Mouse (Mus musculus) embryonic facial prominence, embryonic 11.5 days (tissue): ENCODE results near the gene Fam98a. TPM values are rescaled to one million over a fixed set of nuclear protein-coding genes. Genes with fewer than 3 reads are reported as not detected.

Experiments used
- ATAC-seq: fragments of 200-750 bp; cut with Nextera tagmentation; replicated peaks from 2 replicates; pipeline ENCODE4 v1.8.0; 2017; ENCODE audit warnings: low read depth; ENCODE audit not compliant: insufficient number of reproducible peaks, low FRiP score, low TSS enrichment
- DNase-seq: peaks from one replicate; pipeline ENCODE4 v3.0.0-alpha.2; 2015; ENCODE audit warnings: low spot score
- H3K27ac ChIP-seq: fragments of 300-500 bp; sonication (generic); replicated peaks from 2 replicates; pipeline ENCODE4 v1.5.1; 2014; ENCODE audit warnings: mild to moderate bottlenecking, low read depth, low read length, control low read depth
- H3K27me3 ChIP-seq: fragments of 300-500 bp; sonication (generic); 2 replicates; pipeline ENCODE4 v1.6.1; 2014; ENCODE audit warnings: mild to moderate bottlenecking, low read length, moderate library complexity, mixed read lengths; ENCODE audit not compliant: control insufficient read depth, insufficient read depth
- H3K36me3 ChIP-seq: fragments of 300-500 bp; sonication (generic); replicated peaks from 2 replicates; pipeline ENCODE4 v1.6.1; 2014; ENCODE audit warnings: low read depth, mild to moderate bottlenecking, low read length, moderate library complexity, mixed read lengths; ENCODE audit not compliant: control insufficient read depth, insufficient read depth
- H3K4me1 ChIP-seq: fragments of 300-500 bp; sonication (generic); 2 replicates; pipeline ENCODE4 v1.6.1; 2014; ENCODE audit warnings: low read length, mixed read lengths; ENCODE audit not compliant: control insufficient read depth, insufficient read depth
- H3K4me2 ChIP-seq: fragments of 300-500 bp; sonication (generic); 2 replicates; pipeline ENCODE4 v1.6.1; 2014; ENCODE audit warnings: low read depth, mild to moderate bottlenecking, control low read depth, low read length, moderate library complexity
- H3K4me3 ChIP-seq: fragments of 300-500 bp; sonication (generic); 2 replicates; pipeline ENCODE4 v1.5.1; 2014; ENCODE audit warnings: low read depth, low read length, control low read depth
- H3K9ac ChIP-seq: fragments of 300-500 bp; sonication (generic); replicated peaks from 2 replicates; pipeline ENCODE4 v1.6.1; 2014; ENCODE audit warnings: mild to moderate bottlenecking, control low read depth, low read length
- H3K9me3 ChIP-seq: fragments of 300-500 bp; sonication (generic); replicated peaks from 2 replicates; pipeline ENCODE4 v1.6.1; 2016; ENCODE audit warnings: mild to moderate bottlenecking, low read length, inconsistent platforms, mixed read lengths; ENCODE audit not compliant: control insufficient read depth
- WGBS: fragments of 180-500 bp; shearing (Covaris S2); extraction: QIAGEN DNeasy Blood & Tissue Kit; methylation state at CpG from one replicate; pipeline ENCODE4 v1.1.7; 2014; 5-methylcytosine and 5-hydroxymethylcytosine counted together
- polyA plus RNA-seq: library from polyadenylated mRNA; unstranded; fragments of >200 nt; fragmentation: Nextera tagmentation; extraction: Ambion mirVana; gene quantifications from 2 replicates; pipeline ENCODE4 v1.2.1, GENCODE M21; 2014

Gene Fam98a
- polyA plus RNA-seq, 1 experiment from 2014 or later = 8.6 TPM

DNA sequence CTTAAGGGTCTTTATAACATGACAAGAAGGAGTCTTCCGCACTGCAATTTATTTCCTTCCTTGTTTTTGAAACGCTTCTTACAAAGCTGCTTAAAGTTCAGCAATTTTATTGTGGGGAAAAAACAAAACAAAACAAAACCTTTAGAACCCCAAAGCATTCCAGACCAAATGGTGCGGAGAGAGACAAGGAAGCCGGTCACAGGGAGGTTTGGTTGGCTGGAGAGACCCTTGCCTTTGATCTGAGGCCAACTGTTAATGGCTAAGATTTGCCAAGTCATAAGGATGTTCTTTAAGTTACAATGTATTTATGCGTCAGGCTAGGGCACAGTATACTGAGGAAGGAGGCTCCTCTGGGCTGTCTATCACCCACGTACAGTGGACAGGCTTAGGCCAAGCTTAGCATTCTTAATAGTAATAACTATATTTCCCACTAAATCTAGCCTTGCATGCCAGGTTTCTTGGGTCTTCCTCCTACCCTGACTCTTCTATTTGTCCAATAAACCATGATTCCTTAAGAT, 19.2 kb downstream of the Fam98a start:
- no peaks in the 10 kb centered on the region; the same call in 1 of the 2 replicates for H3K4me1 ChIP-seq
- DNase-seq (no peak), ATAC-seq (no peak)
- H3K36me3 ChIP-seq = no peaks in the 10 kb centered on the region
- H3K27ac ChIP-seq = no peak overlapping the region
- H3K9me3 ChIP-seq = no peaks in the 10 kb centered on the region
- H3K4me3 ChIP-seq = no peak overlapping the region
- no peaks in the 10 kb centered on the region for H3K27me3 ChIP-seq
- H3K4me2 ChIP-seq = no peak overlapping the region
- 92% methylated on average over 6 of the region's 6 CpGs for WGBS
- no peak overlapping the region for H3K9ac ChIP-seq

- no peak overlapping the region for H3K9ac ChIP-seq
Measured at GRCm38 (mm10) chr17:75529222-75529935, 22.4 kb downstream of the Fam98a start.

GRCm38 (mm10) chr17:75526411-75526810, 25.3 kb downstream of the Fam98a start:
- Histone ChIP-seq H3K27ac (no peak overlapping the region), H3K4me3 (no peak overlapping the region), H3K4me1 (no peaks in the 10 kb centered on the region), H3K27me3 (no peaks in the 10 kb centered on the region), H3K36me3 (no peaks in the 10 kb centered on the region), H3K9me3 (no peaks in the 10 kb centered on the region), H3K4me2 (no peak overlapping the region), H3K9ac (no peak overlapping the region)
- ATAC-seq (no peak), DNase-seq (no peak)
- WGBS = 88% methylated on average over 1 of the region's 1 CpGs

More at GRCm38 (mm10) chr17:75529222-75529935, 22.4 kb downstream of the Fam98a start:
- WGBS = 90% methylated on average over 14 of the region's 14 CpGs
- H3K9me3 ChIP-seq = no peaks in the 10 kb centered on the region
- no peak overlapping the region for H3K4me3 ChIP-seq
- DNase-seq = no peak
- H3K27ac ChIP-seq = no peak overlapping the region
- ATAC-seq = 0 out of 2 replicates have a peak, but pooled peaks have one; percentile 52
- no peaks in the 10 kb centered on the region for H3K36me3 ChIP-seq
- no peaks in the 10 kb centered on the region for H3K27me3 ChIP-seq
- no peak overlapping the region for H3K4me2 ChIP-seq
- H3K4me1 ChIP-seq = no peaks in the 10 kb centered on the region; the same call in 1 of the 2 replicates

DNA sequence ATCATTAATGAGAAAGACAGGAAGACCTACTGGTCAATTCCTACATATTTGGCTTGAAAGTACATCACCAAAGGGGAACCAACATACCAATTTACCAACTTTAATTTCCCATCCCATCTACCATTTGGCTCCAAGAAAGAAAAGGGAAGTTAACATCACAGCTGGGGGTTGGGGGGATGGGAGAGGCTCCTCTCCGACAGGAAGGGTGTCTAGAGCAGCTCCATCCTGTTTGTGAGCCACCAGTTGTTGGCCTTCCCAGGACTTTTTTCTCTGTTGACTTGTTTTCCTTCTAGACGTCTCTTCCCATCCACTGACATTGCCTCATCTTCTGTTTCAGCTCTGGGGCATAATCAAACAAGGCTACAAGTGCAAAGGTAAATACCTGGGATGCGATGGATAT, 27.9 kb downstream of the Fam98a start:
- DNase-seq (no peak), ATAC-seq (no peak)
- 63% methylated on average over 3 of the region's 3 CpGs for WGBS
- Histone ChIP-seq H3K9ac (no peak overlapping the region), H3K27ac (no peak overlapping the region), H3K36me3 (no peaks in the 10 kb centered on the region), H3K4me1 (no peaks in the 10 kb centered on the region), H3K27me3 (no peaks in the 10 kb centered on the region), H3K9me3 (no peaks in the 10 kb centered on the region), H3K4me3 (no peak overlapping the region), H3K4me2 (no peak overlapping the region)

GRCm38 (mm10) chr17:75522347-75523065, 29.2 kb downstream of the Fam98a start:
- no peak overlapping the region for H3K4me3 ChIP-seq
- DNase-seq (no peak), ATAC-seq (no peak)
- no peak overlapping the region for H3K4me2 ChIP-seq
- no peak overlapping the region for H3K9ac ChIP-seq
- no peaks in the 10 kb centered on the region for H3K36me3 ChIP-seq
- no peaks in the 10 kb centered on the region for H3K9me3 ChIP-seq
- H3K27me3 ChIP-seq = no peaks in the 10 kb centered on the region
- H3K27ac ChIP-seq = no peak overlapping the region
- 26% methylated on average over 9 of the region's 9 CpGs for WGBS
- H3K4me1 ChIP-seq = no peaks in the 10 kb centered on the region

DNA sequence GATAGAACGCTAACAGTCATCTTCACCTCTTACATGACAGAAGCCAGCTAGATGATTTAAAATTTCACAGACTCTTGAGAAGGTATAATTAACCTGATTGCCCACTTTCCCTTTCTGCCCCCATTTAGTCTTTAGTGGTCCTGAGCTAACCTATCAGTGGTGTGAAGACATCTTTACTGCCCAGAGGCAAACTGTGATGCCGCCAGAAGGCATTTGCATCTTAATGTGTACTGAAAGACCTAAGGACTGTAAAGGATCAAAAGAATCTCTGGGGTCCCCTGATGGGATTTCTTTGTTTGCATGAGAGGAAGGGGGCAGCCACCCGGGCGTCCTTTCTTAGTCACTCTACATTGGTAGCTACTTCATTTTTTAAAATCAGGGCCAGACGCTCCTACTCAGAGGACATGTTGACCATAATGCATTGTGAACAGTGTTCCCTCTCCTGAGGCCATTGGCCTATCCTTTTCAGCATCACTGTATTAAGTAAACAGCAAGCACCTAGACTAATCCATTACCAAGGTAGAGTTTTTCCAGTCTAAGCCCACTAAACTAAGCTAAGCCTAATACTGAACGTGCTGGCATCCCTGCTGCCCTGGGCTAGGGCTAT, 30.4 kb downstream of the Fam98a start:
- no peak overlapping the region for H3K9ac ChIP-seq
- no peak overlapping the region for H3K27ac ChIP-seq
- 22% methylated on average over 6 of the region's 6 CpGs for WGBS
- no peak overlapping the region for H3K4me3 ChIP-seq
- H3K4me2 ChIP-seq = no peak overlapping the region
- H3K4me1 ChIP-seq = no peaks in the 10 kb centered on the region
- no peaks in the 10 kb centered on the region for H3K9me3 ChIP-seq
- no peak for ATAC-seq
- no peaks in the 10 kb centered on the region for H3K36me3 ChIP-seq
- no peaks in the 10 kb centered on the region for H3K27me3 ChIP-seq
- no peak for DNase-seq

- Histone ChIP-seq H3K4me1 (no peaks in the 10 kb centered on the region), H3K9me3 (no peaks in the 10 kb centered on the region), H3K9ac (no peak overlapping the region), H3K4me2 (no peak overlapping the region), H3K4me3 (no peak overlapping the region), H3K27ac (no peak overlapping the region), H3K36me3 (no peaks in the 10 kb centered on the region), H3K27me3 (no peaks in the 10 kb centered on the region)
- DNase-seq (no peak), ATAC-seq (no peak)
- WGBS = 80% methylated on average over 8 of the region's 8 CpGs
Measured at GRCm38 (mm10) chr17:75519239-75519900, 32.4 kb downstream of the Fam98a start.
